Mouse (Mus musculus) bone marrow, adult 2 months (tissue): ENCODE results near the gene Card14. TPM values are rescaled to one million over a fixed set of nuclear protein-coding genes. Genes with fewer than 3 reads are reported as not detected.
"Not testable (repeated sequence)": the region's sequence is repeated elsewhere in the genome, so short reads cannot be mapped to it uniquely, and the experiment has no call there.

Experiments used
- H3K27ac ChIP-seq: fragments of 200-500 bp; 2 replicates; pipeline ENCODE4 v1.5.1; 2012; ENCODE audit warnings: low read depth, mild to moderate bottlenecking, control low read depth, inconsistent platforms, low read length; ENCODE audit not compliant: control insufficient read depth, poor library complexity, insufficient read depth
- H3K4me1 ChIP-seq: fragments of 200-500 bp; 2 replicates; pipeline ENCODE4 v1.6.1; 2011; ENCODE audit warnings: low read length; ENCODE audit not compliant: control insufficient read depth, insufficient read depth
- H3K4me3 ChIP-seq: fragments of 200-500 bp; replicated peaks from 2 replicates; pipeline ENCODE3; 2011; ENCODE audit warnings: mild to moderate bottlenecking, low read depth, low read length, control low read depth; ENCODE audit not compliant: control insufficient read depth
- CTCF ChIP-seq: fragments of 200-500 bp; IDR thresholded peaks from 2 replicates; pipeline ENCODE4 v1.5.1; 2011; ENCODE audit warnings: low read length, control low read depth; ENCODE audit not compliant: control insufficient read depth, insufficient read depth
- POLR2A ChIP-seq: fragments of 200-500 bp; IDR thresholded peaks from 2 replicates; pipeline ENCODE4 v1.6.1; 2011; ENCODE audit warnings: low read depth, mild to moderate bottlenecking, control low read depth, low read length, borderline replicate concordance; ENCODE audit not compliant: control insufficient read depth
- WGBS: fragments of 180-500 bp; shearing (Covaris S2); methylation state at CpG from one replicate; pipeline ENCODE4 v1.1.7; 2018; 5-methylcytosine and 5-hydroxymethylcytosine counted together
- polyA plus RNA-seq: library from polyadenylated mRNA; stranded (reverse); fragments of >200 nt; gene quantifications from 2 replicates; pipeline ENCODE4 v1.2.4, GENCODE M21; 2011; ENCODE audit warnings: low replicate concordance; ENCODE audit not compliant: missing spikeins, insufficient read depth, insufficient read length

The Card14 gene
- polyA plus RNA-seq, 1 experiment, result not detected

DNA sequence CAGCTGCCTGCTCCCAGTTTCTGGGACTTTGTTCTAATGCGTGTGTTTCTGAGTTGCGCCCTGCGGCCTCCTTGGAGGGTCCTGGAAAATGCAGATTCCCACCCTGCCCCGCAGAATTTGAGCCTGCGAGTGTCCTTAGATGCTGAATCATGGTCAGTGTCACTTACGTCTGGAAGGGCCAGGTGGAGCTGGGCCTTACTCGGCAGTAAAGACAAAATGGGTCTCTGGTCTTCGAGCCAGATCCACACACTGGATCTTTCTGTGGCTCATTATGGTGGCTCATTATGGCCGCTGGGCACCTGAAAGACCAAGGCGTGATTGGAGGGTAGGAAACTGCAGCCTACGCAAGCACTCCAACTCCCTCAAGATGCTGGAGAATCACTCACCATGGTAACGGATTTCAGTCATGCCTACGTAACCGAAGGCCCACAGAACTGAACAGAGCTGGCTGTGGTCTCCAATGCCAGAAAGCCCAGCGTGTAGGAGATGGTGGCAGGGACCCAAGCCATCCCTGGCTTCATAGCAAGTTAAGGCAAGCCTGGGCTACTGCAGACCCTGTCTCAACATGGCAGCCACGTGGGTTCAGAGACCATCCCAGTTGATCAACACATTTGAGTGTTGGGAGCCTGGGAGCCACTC lies 38.9 kb upstream of the Card14 start:
- Histone ChIP-seq H3K4me1 (peaks cover 2% of the 10 kb centered on the region; the same call in 1 of the 2 replicates), H3K27ac (no peak overlapping the region), H3K4me3 (no peak overlapping the region)
- TF ChIP-seq POLR2A (no peak), CTCF (no peak)
- 73% methylated on average over 16 of the region's 16 CpGs for WGBS

DNA sequence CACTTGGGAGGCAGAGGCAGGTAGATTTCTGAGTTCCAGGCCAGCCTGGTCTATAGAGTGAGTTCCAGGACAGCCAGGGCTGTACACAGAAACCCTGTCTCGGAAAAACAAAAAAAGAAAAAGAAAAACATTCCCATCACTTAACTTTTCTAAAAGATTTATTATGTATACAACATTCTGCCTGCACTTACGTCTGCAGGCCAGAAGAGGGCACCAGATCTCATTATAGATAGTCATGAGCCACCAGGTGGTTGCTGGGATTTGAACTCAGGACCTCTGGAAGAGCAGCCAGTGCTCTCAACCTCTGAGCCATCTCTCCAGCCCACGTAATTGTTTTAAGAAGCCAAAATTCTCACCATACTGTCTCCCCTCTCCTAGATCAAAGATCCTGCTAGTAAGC lies 35.1 kb upstream of the Card14 start:
- not testable (repeated sequence) for H3K4me1 ChIP-seq, H3K27ac ChIP-seq, H3K4me3 ChIP-seq
- 0 out of 2 replicates have a peak, but pooled peaks have one; percentile 3 for TF ChIP-seq CTCF
- WGBS, result 57% methylated on average over 3 of the region's 3 CpGs

DNA sequence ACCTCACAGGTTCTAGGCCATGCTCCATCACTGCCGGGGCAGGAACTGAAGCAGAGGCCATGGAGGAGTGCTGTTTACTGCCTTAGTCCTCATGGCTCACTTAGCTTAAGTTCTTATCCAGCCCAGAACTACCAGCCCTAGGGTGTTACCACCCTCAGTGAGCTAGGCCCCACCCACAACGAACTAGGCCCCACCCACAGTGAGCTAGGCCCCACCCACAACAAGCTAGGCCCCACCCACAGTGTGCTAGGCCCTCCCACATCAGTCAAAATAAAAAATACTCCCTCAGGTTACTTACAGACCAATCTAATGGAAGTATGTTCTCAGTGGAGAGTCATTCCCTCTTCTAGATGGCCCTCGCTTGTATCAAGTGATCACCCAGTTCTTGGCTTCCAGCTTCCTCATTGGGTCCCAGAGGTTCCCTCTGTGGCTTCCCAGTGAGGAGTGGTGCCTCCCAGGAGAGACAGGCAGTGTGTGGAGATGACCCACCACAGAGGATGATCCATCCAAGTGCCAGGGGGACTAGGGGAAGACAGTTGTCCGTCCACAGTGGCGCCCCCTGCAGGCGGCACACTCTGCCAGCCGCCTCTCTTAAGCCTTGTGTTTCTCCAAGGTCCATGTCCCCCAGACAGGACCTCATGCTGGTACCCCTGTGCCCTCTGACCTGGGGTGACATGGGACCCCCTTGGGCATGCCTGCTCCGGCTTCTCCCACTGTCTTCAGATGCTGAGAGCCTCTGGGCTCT lies 34.2 kb upstream of the Card14 start:
- TF ChIP-seq CTCF (peak; percentile 38; the same call in 1 of the 2 replicates), POLR2A (no peak)
- Histone ChIP-seq H3K27ac (no peak overlapping the region), H3K4me1 (no peaks in the 10 kb centered on the region), H3K4me3 (no peak overlapping the region)
- 85% methylated on average over 8 of the region's 8 CpGs for WGBS

DNA sequence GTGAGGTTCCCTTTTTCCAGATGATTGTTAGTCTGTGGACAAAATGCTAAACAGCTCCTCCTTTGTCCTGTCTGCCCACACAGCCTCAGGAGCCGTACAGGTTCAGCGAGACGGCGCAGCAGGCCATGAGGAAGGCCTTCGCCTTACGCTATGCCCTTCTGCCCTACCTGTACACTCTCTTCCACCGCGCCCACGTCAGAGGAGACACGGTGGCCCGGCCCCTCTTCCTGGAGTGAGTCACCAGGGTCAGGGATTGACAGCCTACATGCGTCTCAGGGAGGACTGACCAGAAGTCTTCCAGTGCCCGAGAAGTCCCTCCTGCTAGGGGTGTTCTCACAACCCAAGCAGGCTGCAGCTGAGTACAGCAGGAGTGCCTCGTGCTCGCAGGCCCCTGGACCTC lies 26.5 kb upstream of the Card14 start:
- 87% methylated on average over 15 of the region's 15 CpGs for WGBS
- Histone ChIP-seq H3K4me3 (no peak overlapping the region), H3K4me1 (no peaks in the 10 kb centered on the region), H3K27ac (no peak overlapping the region)
- TF ChIP-seq POLR2A (no peak), CTCF (no peak)

- no peak overlapping the region for H3K27ac ChIP-seq
- H3K4me1 ChIP-seq, result no peaks in the 10 kb centered on the region
- no peak overlapping the region for H3K4me3 ChIP-seq
- WGBS, result 57% methylated on average over 9 of the region's 9 CpGs
- TF ChIP-seq POLR2A (no peak), CTCF (no peak)
Measured at GRCm38 (mm10) chr11:119285791-119286527, 21.6 kb upstream of the Card14 start.

DNA sequence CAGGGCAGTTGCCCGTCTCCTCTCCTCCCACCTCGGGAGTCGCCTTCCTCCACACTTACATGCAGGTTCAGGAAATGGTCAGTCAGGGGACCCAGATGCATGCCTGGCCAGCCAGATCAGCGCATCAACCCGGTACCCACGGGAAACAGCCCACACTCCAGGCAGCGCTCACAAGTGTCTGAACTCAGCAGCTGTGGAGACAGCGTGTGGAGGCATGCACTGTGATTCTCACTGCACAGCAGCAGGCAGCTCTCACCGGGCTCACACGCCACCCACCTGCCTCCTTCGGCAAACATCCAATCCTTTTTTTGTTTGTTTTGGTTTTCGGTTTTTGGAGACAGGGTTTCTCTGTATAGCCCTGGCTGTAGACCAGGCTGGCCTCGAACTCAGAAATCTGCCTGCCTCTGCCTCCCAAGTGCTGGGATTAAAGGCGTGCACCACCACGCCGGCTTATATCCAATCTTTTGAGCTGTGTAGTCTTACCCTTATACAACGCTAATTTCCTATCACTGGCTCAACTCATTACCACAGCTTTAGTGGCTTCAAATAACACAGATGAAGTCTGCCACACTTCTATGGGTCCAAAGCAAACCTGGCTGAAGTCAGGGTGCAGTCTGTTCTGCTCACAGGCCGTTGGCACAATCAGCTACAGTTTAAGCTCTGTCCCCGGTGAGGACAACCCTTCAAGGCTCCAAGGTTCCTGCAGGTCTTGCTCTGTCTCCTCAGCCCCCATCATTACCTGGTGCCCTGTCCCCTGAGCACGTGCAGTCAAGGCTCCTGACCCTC lies 20.2 kb upstream of the Card14 start:
- Histone ChIP-seq H3K27ac (no peak overlapping the region), H3K4me3 (no peak overlapping the region), H3K4me1 (no peaks in the 10 kb centered on the region)
- WGBS, result 91% methylated on average over 20 of the region's 20 CpGs
- TF ChIP-seq POLR2A (no peak; the same call in 1 of the 2 replicates), CTCF (no peak)

DNA sequence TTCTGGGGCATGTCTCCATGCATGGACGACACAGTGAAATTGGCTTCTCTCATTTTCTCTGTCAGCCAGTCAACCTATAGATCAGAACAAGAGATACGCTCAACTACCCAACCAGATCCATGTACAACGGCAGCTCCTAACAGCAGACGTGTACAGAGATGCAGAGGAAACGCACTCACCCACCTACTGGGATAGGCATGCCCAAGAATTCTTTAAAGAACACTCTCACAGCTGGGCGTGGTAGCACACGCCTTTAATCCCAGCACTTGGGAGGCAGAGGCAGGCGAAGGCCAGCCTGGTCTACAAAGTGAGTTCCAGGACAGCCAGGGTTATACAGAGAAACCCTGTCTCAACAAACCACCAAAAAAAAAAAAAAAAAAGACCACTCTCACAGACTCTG lies 14.7 kb upstream of the Card14 start:
- WGBS, result 95% methylated on average over 8 of the region's 8 CpGs
- not testable (repeated sequence) for H3K4me1 ChIP-seq, H3K27ac ChIP-seq, H3K4me3 ChIP-seq

DNA sequence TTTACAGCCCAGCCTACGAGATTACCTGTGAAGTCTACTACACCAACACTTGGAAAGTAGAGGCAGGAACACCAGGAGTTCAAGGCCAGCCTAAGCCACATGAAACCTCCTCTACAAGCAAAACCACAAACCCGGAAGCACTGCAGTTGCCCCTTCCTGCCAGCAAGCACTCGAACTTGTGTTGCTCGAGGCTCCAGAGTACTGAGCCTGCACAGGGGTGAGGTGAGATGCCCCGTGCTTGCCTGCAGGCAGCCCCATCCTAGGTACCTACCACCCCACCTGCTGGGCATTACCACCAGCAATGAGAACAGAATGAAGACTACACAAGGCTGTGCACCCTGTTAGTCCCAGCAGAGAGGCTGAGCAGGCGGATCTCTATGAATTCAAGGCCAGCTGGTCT lies 9.6 kb upstream of the Card14 start:
- WGBS, result 22% methylated on average over 6 of the region's 6 CpGs
- no peak overlapping the region for H3K4me3 ChIP-seq

More for the DNA sequence above, 9.6 kb upstream of the Card14 start:
- TF ChIP-seq CTCF (no peak), POLR2A (no peak)
- peaks cover 2% of the 10 kb centered on the region for H3K4me1 ChIP-seq
- no peak overlapping the region for H3K27ac ChIP-seq
